Mouse (Mus musculus) liver, embryonic 15.5 days (tissue): ENCODE measurements around the gene Tmem178b. TPM values are rescaled to one million over a fixed set of nuclear protein-coding genes. Genes with fewer than 3 reads are reported as not detected.

Experiments
- ATAC-seq: fragments of 200-750 bp; cut with Nextera tagmentation; 2 replicates; pipeline ENCODE4 v1.8.0; 2017; ENCODE audit warnings: moderate number of reproducible peaks, mild to moderate bottlenecking, moderate library complexity; ENCODE audit not compliant: insufficient read depth
- H3K27ac ChIP-seq: fragments of 300-500 bp; sonication (generic); replicated peaks from 2 replicates; pipeline ENCODE4 v1.5.1; 2015; ENCODE audit warnings: mild to moderate bottlenecking, inconsistent platforms
- H3K27me3 ChIP-seq: fragments of 300-500 bp; sonication (generic); 2 replicates; pipeline ENCODE4 v1.6.1; 2015; ENCODE audit warnings: mild to moderate bottlenecking, inconsistent platforms
- H3K36me3 ChIP-seq: fragments of 300-500 bp; sonication (generic); replicated peaks from 2 replicates; pipeline ENCODE4 v1.6.1; 2015; ENCODE audit warnings: moderate library complexity, mild to moderate bottlenecking, inconsistent platforms
- H3K4me1 ChIP-seq: fragments of 300-500 bp; sonication (generic); replicated peaks from 2 replicates; pipeline ENCODE4 v1.6.1; 2015; ENCODE audit warnings: inconsistent platforms
- H3K4me2 ChIP-seq: fragments of 300-500 bp; sonication (generic); 2 replicates; pipeline ENCODE4 v1.6.1; 2015; ENCODE audit warnings: moderate library complexity, mild to moderate bottlenecking, inconsistent platforms
- H3K4me3 ChIP-seq: fragments of 300-500 bp; sonication (generic); replicated peaks from 2 replicates; pipeline ENCODE4 v1.5.1; 2015; ENCODE audit warnings: mild to moderate bottlenecking, inconsistent platforms
- H3K9ac ChIP-seq: fragments of 300-500 bp; sonication (generic); 2 replicates; pipeline ENCODE4 v1.6.1; 2015; ENCODE audit warnings: moderate library complexity, mild to moderate bottlenecking, inconsistent platforms
- H3K9me3 ChIP-seq: fragments of 300-500 bp; sonication (generic); replicated peaks from 2 replicates; pipeline ENCODE4 v1.6.1; 2016; ENCODE audit warnings: inconsistent platforms
- WGBS: fragments of 180-500 bp; shearing (Covaris S2); methylation state at CpG from one replicate; pipeline ENCODE4 v1.1.7; 2015; ENCODE audit warnings: mixed read lengths; ENCODE audit not compliant: insufficient replicate concordance; 5-methylcytosine and 5-hydroxymethylcytosine counted together
- polyA plus RNA-seq: library from polyadenylated mRNA; unstranded; fragments of >200 nt; fragmentation: Nextera tagmentation; extraction: Ambion mirVana; gene quantifications from 2 replicates; pipeline ENCODE4 v1.2.1, GENCODE M21; 2015

The Tmem178b gene
- polyA plus RNA-seq, 1 experiment from 2014 or later: not detected

DNA sequence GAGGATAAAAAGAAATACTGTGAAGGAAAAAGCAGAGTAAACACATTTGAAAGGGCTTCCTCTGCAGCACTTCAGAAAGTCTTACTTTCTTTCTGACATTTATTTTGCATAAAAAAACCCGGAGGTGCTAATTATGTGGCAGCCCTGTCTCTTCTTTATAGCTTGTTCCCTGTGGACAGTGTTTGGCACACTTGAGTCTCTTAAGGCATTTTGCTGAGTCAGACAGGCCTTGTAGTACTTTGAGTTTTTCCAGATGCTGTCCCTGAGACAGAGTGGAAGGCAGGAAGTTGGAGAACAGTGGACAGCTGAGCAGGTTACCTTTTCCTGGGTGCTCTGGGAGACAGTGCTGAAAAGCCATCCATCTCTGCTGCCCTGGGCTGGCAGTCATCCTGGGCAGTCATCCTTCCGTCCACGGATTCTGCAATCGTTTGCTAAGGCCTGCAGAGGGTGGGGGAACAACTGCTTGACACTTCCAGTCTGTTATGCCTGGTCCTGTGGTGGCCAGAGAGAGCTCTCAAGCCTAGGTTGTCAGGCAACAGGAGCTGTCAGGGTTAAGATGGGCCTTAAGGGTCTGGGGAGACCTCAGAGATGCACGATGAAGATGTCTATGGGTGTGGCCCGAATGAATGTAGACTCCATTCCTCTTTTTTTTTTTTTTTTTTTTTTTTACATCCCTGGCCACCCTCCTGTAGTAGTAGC is 46.1 kb downstream of the Tmem178b start:
- no peak overlapping the region for H3K4me2 ChIP-seq
- WGBS: 66% methylated on average over 6 of the region's 6 CpGs
- ATAC-seq: no peak
- H3K9me3 ChIP-seq: no peaks in the 10 kb centered on the region
- H3K9ac ChIP-seq: no peak overlapping the region
- no peaks in the 10 kb centered on the region for H3K27me3 ChIP-seq
- H3K36me3 ChIP-seq: no peaks in the 10 kb centered on the region
- H3K4me3 ChIP-seq: no peak overlapping the region
- no peaks in the 10 kb centered on the region for H3K4me1 ChIP-seq
- H3K27ac ChIP-seq: no peak overlapping the region

DNA sequence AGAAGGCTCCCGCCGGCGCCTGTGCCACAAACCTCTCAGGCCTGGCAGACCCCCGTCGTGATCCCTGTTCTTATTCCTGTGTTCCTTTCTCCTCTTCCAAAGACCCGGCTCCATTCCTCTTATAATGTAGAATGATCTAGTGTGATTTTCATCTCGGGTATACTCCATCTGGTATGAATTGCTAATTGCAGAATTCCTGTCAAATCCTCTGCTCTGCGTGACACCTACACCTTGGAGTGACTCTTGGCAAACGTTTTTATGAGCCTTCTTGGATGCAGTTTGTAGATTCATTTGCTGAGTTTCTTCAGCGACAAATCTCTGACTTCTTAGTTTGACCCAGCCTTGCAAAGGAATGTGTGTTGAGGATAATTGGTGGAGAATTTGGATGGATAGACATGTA is 53.4 kb downstream of the Tmem178b start:
- H3K36me3 ChIP-seq: no peaks in the 10 kb centered on the region
- H3K4me3 ChIP-seq: no peak overlapping the region
- no peak overlapping the region for H3K27ac ChIP-seq
- no peak overlapping the region for H3K9ac ChIP-seq
- H3K4me1 ChIP-seq: no peaks in the 10 kb centered on the region
- H3K4me2 ChIP-seq: no peak overlapping the region
- 69% methylated on average over 10 of the region's 10 CpGs for WGBS
- H3K9me3 ChIP-seq: peaks cover 3% of the 10 kb centered on the region; the same call in 1 of the 2 replicates
- ATAC-seq: no peak
- no peaks in the 10 kb centered on the region for H3K27me3 ChIP-seq

DNA sequence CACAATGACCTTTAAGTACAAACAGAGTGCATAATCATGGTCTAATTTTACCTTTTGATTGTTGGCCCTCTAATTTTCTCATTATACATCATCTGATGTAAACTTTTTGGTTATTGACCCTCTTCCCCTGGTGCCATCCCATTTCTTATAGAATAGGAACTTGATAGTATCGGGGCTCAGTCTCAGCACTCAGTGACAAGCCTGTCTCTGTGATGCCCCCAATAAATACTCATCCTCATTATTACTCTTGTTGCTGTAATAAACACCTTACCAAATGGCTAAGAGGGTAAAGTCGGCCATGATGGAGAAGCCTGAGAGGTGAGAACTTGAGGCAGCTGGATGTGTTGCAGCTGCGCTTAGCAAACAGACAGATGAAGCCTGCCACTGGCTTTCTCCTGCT is 63.5 kb downstream of the Tmem178b start:
- no peaks in the 10 kb centered on the region for H3K9me3 ChIP-seq
- no peak overlapping the region for H3K4me3 ChIP-seq
- ATAC-seq: no peak

DNA sequence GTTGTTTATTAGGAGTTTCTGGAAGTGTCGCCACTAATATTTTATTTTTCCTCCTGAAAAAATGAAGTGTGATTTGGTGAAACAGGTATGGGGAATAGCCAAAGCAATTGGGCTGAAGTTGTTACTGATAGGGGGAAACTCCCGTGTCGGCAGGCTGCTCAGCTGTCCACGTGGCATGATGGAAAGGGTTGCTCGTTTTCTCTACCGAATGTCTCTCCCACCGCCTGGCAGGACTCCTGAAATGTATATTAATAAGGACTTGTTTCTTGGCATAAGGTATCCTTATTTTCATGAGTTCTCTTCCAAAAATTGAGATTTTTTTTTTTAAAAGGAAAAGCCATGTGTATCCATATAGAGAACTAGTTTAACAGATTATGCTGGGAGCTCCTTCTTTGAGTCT is 67.8 kb downstream of the Tmem178b start:
- 68% methylated on average over 7 of the region's 7 CpGs for WGBS
- no peak overlapping the region for H3K27ac ChIP-seq
- no peak for ATAC-seq
- H3K27me3 ChIP-seq: no peaks in the 10 kb centered on the region
- no peak overlapping the region for H3K4me3 ChIP-seq
- H3K4me1 ChIP-seq: no peaks in the 10 kb centered on the region
- H3K9me3 ChIP-seq: no peaks in the 10 kb centered on the region
- H3K4me2 ChIP-seq: no peak overlapping the region
- no peaks in the 10 kb centered on the region for H3K36me3 ChIP-seq
- H3K9ac ChIP-seq: no peak overlapping the region

More for the DNA sequence above, 63.5 kb downstream of the Tmem178b start:
- 46% methylated on average over 3 of the region's 3 CpGs for WGBS
- Histone ChIP-seq H3K4me1 (no peaks in the 10 kb centered on the region), H3K36me3 (no peaks in the 10 kb centered on the region), H3K9ac (no peak overlapping the region), H3K4me2 (no peak overlapping the region), H3K27me3 (no peaks in the 10 kb centered on the region), H3K27ac (no peak overlapping the region)

DNA sequence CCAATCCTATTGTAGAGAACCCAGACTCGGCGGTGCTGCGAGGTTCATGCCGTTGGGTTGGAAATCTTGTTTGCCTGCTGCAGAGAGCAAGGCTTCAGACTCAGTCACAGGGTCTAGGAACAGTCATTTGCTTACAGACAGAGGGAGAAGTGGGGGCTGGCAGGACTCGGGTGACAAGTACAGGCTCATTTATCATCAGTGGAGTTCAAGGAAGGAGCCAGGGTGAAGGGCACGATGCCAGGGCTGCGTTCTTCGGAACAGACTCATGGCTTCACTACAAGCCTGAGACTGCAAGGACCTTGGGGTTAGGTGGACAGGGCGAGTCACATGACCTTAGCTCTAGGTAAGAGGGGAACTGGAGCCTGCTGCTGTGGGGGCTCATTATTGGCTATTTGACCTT is 71.8 kb downstream of the Tmem178b start:
- ATAC-seq: no peak
- no peak overlapping the region for H3K4me3 ChIP-seq
- WGBS: 69% methylated on average over 9 of the region's 9 CpGs

DNA sequence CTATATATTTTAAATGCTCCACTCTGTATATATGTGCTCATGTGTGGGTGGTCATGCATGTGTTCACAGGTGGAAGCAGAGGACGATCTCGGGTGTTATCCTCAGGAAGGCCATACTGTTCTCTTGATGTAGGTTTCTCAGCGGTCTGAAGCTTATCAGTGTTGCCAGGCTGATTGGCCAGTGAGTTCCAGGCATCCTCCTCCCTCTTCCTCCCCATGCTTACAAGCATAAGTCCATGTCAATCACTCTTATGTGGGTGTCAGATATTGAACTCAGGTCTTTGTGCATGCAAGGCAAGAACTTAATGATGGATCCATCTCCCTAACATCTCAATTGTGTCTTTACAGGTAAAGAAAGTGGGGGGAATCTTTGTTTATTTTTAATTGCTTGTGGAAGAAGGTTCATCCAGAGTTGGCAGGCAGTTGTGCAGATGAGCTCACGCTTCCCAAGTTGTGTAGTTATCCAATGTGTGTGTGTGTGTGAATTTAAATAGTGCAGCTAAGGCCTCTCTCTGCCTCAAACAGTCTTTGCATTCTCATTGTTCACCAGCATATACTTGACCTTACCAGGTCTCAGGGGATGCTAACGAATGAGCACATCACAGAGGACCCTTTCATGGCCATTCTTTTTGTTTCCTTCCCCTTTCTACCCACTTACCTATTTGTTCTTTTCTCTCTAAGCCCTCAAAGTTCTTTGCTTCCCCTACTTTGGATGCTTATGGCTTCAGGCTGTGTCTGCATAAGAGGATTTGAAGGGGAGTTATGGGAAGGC is 72.8 kb downstream of the Tmem178b start:
- Histone ChIP-seq H3K27me3 (no peaks in the 10 kb centered on the region), H3K4me1 (no peaks in the 10 kb centered on the region), H3K9ac (no peak overlapping the region), H3K4me2 (no peak overlapping the region), H3K4me3 (no peak overlapping the region), H3K9me3 (no peaks in the 10 kb centered on the region), H3K27ac (no peak overlapping the region), H3K36me3 (no peaks in the 10 kb centered on the region)
- no peak for ATAC-seq
- 52% methylated on average over 5 of the region's 5 CpGs for WGBS

More for the DNA sequence above, 71.8 kb downstream of the Tmem178b start:
- Histone ChIP-seq H3K9me3 (no peaks in the 10 kb centered on the region), H3K27ac (no peak overlapping the region), H3K27me3 (no peaks in the 10 kb centered on the region), H3K9ac (no peak overlapping the region), H3K4me1 (no peaks in the 10 kb centered on the region), H3K4me2 (no peak overlapping the region), H3K36me3 (no peaks in the 10 kb centered on the region)

DNA sequence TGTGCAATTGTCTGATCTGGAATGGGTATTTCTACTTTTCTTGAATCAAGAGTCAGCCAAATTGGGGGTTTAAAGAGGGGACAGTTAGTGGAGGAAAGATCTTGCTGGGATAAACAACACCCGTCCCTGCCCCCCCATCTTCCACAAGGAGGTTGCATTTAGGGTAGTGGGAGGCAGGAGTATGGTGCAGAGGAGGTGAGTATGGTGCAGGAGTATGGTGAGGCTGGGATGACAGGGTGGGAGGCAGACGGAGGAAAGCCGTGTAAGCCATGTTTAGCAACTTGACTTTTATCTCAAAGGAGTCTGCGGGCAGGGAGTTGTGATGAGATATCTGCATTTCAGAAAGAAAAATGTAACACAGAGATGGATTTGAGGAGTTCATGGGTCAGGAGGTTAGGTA is 73.5 kb downstream of the Tmem178b start:
- no peak overlapping the region for H3K27ac ChIP-seq
- no peaks in the 10 kb centered on the region for H3K36me3 ChIP-seq
- H3K9ac ChIP-seq: no peak overlapping the region
- H3K4me2 ChIP-seq: no peak overlapping the region
- H3K4me3 ChIP-seq: no peak overlapping the region
- H3K4me1 ChIP-seq: no peaks in the 10 kb centered on the region
- no peaks in the 10 kb centered on the region for H3K27me3 ChIP-seq
- WGBS: 53% methylated on average over 4 of the region's 4 CpGs
- ATAC-seq: no peak
- no peaks in the 10 kb centered on the region for H3K9me3 ChIP-seq

DNA sequence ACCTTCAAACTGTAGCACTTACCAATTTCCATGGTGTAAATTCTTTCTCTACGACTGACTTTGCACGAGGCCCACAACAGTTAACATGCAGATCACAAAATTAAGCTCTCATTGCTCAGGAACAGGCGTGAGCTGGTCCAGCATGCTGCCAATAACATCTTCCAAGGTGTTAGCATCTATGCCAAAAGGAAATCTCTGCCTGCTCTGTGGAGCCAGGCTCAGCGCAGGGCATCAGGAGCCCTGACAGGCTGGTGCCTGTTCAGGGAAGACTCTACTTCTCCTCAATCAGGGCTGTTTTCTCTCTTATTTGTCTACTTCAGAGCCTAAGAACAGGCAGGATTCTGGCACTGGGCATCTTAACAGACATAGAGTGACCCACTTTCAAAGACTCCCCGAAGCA is 80.9 kb downstream of the Tmem178b start:
- no peak for ATAC-seq
- no peaks in the 10 kb centered on the region for H3K36me3 ChIP-seq
- no peak overlapping the region for H3K9ac ChIP-seq
- no peak overlapping the region for H3K4me2 ChIP-seq
- H3K27ac ChIP-seq: no peak overlapping the region
- H3K4me1 ChIP-seq: no peaks in the 10 kb centered on the region
- H3K27me3 ChIP-seq: no peaks in the 10 kb centered on the region
- H3K4me3 ChIP-seq: no peak overlapping the region
- WGBS: 54% methylated on average over 5 of the region's 5 CpGs
- no peaks in the 10 kb centered on the region for H3K9me3 ChIP-seq

DNA sequence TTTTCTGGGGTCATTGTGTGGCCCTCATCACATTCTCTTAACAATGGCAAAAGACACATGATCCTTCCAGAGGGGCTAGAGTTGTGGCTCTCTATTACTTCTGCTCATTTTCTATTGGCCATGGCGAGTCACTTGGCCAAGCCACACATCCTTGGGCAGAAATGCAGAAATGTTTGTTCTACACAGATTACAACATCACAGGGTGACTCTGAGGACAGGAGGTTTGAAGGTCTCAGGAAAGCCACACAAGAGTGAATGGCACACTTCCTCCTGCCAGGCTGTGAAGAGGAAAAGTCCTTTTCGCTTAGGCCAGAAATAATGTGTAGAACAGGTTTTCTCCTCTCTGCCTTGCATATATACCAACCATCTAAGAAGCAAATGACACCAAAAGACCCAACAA is 82.1 kb downstream of the Tmem178b start:
- WGBS: 63% methylated on average over 2 of the region's 2 CpGs

DNA sequence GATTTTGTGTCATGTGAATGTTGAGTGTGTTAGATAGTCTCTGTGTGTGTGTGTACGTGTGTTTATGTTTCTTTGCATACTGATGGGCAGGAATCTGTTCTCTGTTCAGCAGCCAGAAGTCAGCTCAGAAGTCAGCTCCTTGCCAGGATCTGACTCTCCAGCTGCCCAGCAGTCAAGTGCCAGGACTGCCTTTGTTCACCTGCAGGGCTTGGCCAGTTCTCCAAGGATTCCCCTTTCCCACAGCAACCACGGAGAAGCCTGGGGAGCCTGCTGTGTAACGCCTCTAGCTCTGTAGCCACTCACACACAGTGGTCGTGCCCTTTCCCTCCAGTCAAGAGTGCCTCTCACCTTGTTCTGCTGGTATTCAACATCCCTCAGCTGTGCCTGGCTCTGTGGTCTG is 91.5 kb downstream of the Tmem178b start:
- 44% methylated on average over 4 of the region's 4 CpGs for WGBS

More for the DNA sequence above, 82.1 kb downstream of the Tmem178b start:
- H3K36me3 ChIP-seq: no peaks in the 10 kb centered on the region
- H3K4me2 ChIP-seq: no peak overlapping the region
- no peaks in the 10 kb centered on the region for H3K27me3 ChIP-seq
- H3K4me3 ChIP-seq: no peak overlapping the region
- no peak overlapping the region for H3K9ac ChIP-seq
- H3K9me3 ChIP-seq: no peaks in the 10 kb centered on the region
- ATAC-seq: no peak
- no peak overlapping the region for H3K27ac ChIP-seq
- no peaks in the 10 kb centered on the region for H3K4me1 ChIP-seq

DNA sequence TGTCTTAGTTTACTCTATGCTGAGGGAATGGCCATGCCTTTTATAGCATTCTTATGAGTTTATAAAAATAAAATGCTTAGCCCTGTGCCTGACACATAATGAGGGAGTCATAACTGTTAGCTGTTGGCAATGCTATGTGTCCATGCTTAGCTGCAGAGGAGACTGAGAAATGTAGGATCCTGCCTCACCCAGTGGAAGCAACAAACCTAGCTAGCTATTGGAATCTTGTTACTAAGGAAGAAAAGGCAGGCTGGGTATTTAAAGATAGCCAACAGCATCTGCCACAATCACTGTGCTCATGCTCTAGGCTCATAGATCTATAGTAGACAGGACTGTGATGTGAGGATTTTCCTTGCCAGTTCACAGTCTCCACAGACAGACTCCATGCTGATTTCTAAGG is 97.2 kb downstream of the Tmem178b start:
- ATAC-seq: no peak
- Histone ChIP-seq H3K9me3 (no peaks in the 10 kb centered on the region), H3K4me3 (no peak overlapping the region), H3K27ac (no peak overlapping the region), H3K9ac (no peak overlapping the region), H3K4me1 (no peaks in the 10 kb centered on the region), H3K4me2 (no peak overlapping the region), H3K27me3 (no peaks in the 10 kb centered on the region), H3K36me3 (no peaks in the 10 kb centered on the region)

More for the DNA sequence above, 91.5 kb downstream of the Tmem178b start:
- no peaks in the 10 kb centered on the region for H3K4me1 ChIP-seq
- no peaks in the 10 kb centered on the region for H3K9me3 ChIP-seq
- no peaks in the 10 kb centered on the region for H3K27me3 ChIP-seq
- no peak for ATAC-seq
- H3K9ac ChIP-seq: no peak overlapping the region
- H3K36me3 ChIP-seq: no peaks in the 10 kb centered on the region
- H3K4me3 ChIP-seq: no peak overlapping the region
- H3K4me2 ChIP-seq: no peak overlapping the region
- H3K27ac ChIP-seq: no peak overlapping the region
